Mouse (Mus musculus): Measurements from ENCODE around the gene Pkhd1. TPM values are rescaled to one million over a fixed set of nuclear protein-coding genes. Genes with fewer than 3 reads are reported as not detected.

Pkhd1 gene
- polyA plus RNA-seq, 1 experiment from 2014 or later, result 0.01 TPM

DNA sequence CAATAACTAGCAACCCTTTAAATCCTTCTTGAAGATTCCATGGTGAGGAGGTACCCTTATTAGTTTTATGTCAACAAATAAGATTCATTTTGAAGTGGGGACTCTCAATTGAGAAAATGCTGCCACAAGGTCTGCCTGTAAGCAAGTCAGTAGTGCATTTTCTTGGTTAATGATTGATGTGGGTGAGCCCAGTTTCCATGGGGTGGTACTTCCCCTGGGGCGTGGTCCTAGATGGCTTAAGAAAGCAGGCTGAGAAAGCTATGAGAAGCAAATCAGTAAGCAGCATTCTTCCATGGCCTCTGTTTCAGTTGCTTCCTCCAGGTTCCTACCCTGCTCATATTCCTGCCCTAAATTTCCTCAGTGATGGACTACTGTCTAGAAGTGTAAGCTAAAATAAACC is 253.4 kb downstream of the Pkhd1 start:
- H3K9me3 ChIP-seq, result no peaks in the 10 kb centered on the region
- no peaks in the 10 kb centered on the region for H3K27me3 ChIP-seq
- H3K4me1 ChIP-seq (replicated peaks), result no peaks in the 10 kb centered on the region
- WGBS, result 73% methylated on average over 1 of the region's 1 CpGs
- no peak overlapping the region for H3K27ac ChIP-seq (replicated peaks)
- no peak overlapping the region for H3K4me2 ChIP-seq
- no peak for ATAC-seq (ENCODE audit: low FRiP score, low read depth)
- no peak overlapping the region for H3K9ac ChIP-seq
- no peak overlapping the region for H3K4me3 ChIP-seq
- H3K36me3 ChIP-seq, result no peaks in the 10 kb centered on the region

- 27% methylated on average over 3 of the region's 3 CpGs for WGBS
These were observed 273.2 kb downstream of the Pkhd1 start for GRCm38 (mm10) chr1:20344651-20345050.

GRCm38 (mm10) chr1:20311485-20311884 is 306.4 kb downstream of the Pkhd1 start:
- no peaks in the 10 kb centered on the region for H3K9me3 ChIP-seq
- H3K4me1 ChIP-seq (replicated peaks), result no peaks in the 10 kb centered on the region
- H3K27me3 ChIP-seq, result peaks cover 15% of the 10 kb centered on the region
- 9% methylated on average over 2 of the region's 2 CpGs for WGBS
- no peak overlapping the region for H3K4me3 ChIP-seq
- no peak overlapping the region for H3K4me2 ChIP-seq
- no peaks in the 10 kb centered on the region for H3K36me3 ChIP-seq
- no peak overlapping the region for H3K9ac ChIP-seq
- no peak overlapping the region for H3K27ac ChIP-seq (replicated peaks)
- ATAC-seq (ENCODE audit: low FRiP score, low read depth), result no peak

More at GRCm38 (mm10) chr1:20344651-20345050, 273.2 kb downstream of the Pkhd1 start:
- Histone ChIP-seq H3K9ac (no peak overlapping the region), H3K4me1 (replicated peaks) (no peaks in the 10 kb centered on the region), H3K36me3 (no peaks in the 10 kb centered on the region), H3K27me3 (no peaks in the 10 kb centered on the region), H3K27ac (replicated peaks) (no peak overlapping the region), H3K4me3 (no peak overlapping the region), H3K4me2 (no peak overlapping the region), H3K9me3 (no peaks in the 10 kb centered on the region)
- ATAC-seq (ENCODE audit: low FRiP score, low read depth), result no peak

GRCm38 (mm10) chr1:20310925-20311324 is 306.9 kb downstream of the Pkhd1 start:
- no peak overlapping the region for H3K9ac ChIP-seq
- peaks cover 21% of the 10 kb centered on the region for H3K27me3 ChIP-seq
- no peak overlapping the region for H3K27ac ChIP-seq (replicated peaks)
- H3K4me3 ChIP-seq, result no peak overlapping the region
- no peak overlapping the region for H3K4me2 ChIP-seq
- no peak for ATAC-seq (ENCODE audit: low FRiP score, low read depth)
- H3K36me3 ChIP-seq, result no peaks in the 10 kb centered on the region
- H3K9me3 ChIP-seq, result no peaks in the 10 kb centered on the region
- WGBS, result 67% methylated on average over 6 of the region's 6 CpGs
- H3K4me1 ChIP-seq (replicated peaks), result no peaks in the 10 kb centered on the region

DNA sequence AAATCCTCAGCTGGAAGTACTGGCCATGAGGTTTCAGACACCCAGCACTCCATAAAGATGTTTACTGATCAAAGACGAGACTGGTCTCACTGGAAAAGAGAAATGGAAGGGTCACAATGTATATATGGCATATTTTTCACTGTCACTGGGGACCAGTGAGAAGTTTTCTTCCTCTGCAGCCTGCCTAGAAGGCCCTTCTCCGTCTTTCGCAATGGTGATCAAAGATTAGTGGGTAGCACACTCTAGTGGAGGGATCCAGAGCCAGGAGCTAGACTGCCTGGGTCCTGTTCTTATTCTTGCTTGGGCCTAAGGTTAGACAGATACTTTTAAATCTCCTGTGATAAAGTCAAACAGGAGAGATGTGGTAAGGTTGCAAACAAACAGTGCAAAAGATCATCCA is 311.7 kb downstream of the Pkhd1 start:
- Histone ChIP-seq H3K9ac (no peak overlapping the region), H3K4me2 (no peak overlapping the region), H3K4me1 (replicated peaks) (peaks cover 17% of the 10 kb centered on the region), H3K27me3 (peaks cover 25% of the 10 kb centered on the region), H3K27ac (replicated peaks) (no peak overlapping the region), H3K4me3 (no peak overlapping the region), H3K36me3 (no peaks in the 10 kb centered on the region), H3K9me3 (no peaks in the 10 kb centered on the region)
- no peak for ATAC-seq (ENCODE audit: low FRiP score, low read depth)
- 54% methylated on average over 3 of the region's 3 CpGs for WGBS

- ATAC-seq (ENCODE audit: low FRiP score, low read depth), result peak; percentile 91
- Histone ChIP-seq H3K27me3 (peaks cover 14% of the 10 kb centered on the region; the same call in 1 of the 2 replicates), H3K9me3 (no peaks in the 10 kb centered on the region), H3K4me1 (replicated peaks) (peaks cover 17% of the 10 kb centered on the region), H3K9ac (no peak overlapping the region), H3K4me2 (no peak overlapping the region), H3K4me3 (no peak overlapping the region), H3K27ac (replicated peaks) (peak overlapping the region; percentile 46; the same call in 1 of the 2 replicates), H3K36me3 (no peaks in the 10 kb centered on the region)
- WGBS, result 22% methylated on average over 6 of the region's 6 CpGs
These were observed 314.8 kb downstream of the Pkhd1 start for GRCm38 (mm10) chr1:20302943-20303578.

DNA sequence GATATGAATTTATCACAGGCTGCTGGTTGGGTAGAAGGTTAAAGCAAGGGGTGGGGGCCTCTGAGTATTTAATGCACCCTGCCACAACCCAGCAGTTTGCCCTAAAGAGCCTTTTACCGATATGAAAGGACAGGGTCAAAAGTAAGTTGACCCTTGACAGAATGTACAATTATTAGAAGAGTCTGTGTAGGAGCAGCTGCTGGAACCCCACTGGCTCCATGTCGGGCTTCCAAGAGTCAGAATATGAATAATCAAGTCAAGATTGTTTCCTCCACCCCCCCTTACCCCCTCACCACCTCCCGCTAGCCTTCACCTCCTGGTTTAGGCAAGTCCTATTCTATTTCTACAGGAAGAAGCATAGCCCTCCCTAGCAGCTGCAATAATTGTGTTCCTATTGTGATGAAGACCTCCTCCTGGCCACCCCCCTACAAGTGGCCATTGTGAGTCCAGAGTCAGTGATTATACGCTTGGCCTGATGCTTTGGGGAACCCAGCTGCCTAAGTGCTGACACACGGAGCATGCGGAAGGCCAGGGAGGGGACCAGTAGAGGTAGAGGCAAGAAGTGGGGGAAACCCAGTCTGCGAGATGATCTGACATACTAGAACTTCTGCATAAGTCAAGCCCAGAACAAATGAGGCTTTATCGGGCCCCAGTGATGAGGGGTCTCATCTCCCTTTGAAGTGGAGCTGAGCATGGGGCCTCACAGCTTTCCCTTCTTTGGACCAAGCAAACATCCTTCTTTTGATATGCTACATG is 315.5 kb downstream of the Pkhd1 start:
- H3K27ac ChIP-seq (replicated peaks), result peak overlapping the region; percentile 46
- WGBS, result 12% methylated on average over 8 of the region's 8 CpGs
- H3K9ac ChIP-seq, result no peak overlapping the region
- H3K4me2 ChIP-seq, result no peak overlapping the region
- no peaks in the 10 kb centered on the region for H3K36me3 ChIP-seq
- no peak overlapping the region for H3K4me3 ChIP-seq
- no peaks in the 10 kb centered on the region for H3K9me3 ChIP-seq
- peaks cover 17% of the 10 kb centered on the region for H3K4me1 ChIP-seq (replicated peaks)
- peak; percentile 83 for ATAC-seq (ENCODE audit: low FRiP score, low read depth)
- H3K27me3 ChIP-seq, result peaks cover 14% of the 10 kb centered on the region; the same call in 1 of the 2 replicates

GRCm38 (mm10) chr1:20301631-20302030 is 316.2 kb downstream of the Pkhd1 start:
- peaks cover 17% of the 10 kb centered on the region for H3K4me1 ChIP-seq (replicated peaks)
- ATAC-seq (ENCODE audit: low FRiP score, low read depth), result no peak
- H3K4me3 ChIP-seq, result no peak overlapping the region
- H3K9ac ChIP-seq, result no peak overlapping the region
- no peak overlapping the region for H3K27ac ChIP-seq (replicated peaks)
- WGBS, result 45% methylated on average over 3 of the region's 3 CpGs
- H3K27me3 ChIP-seq, result peaks cover 14% of the 10 kb centered on the region; the same call in 1 of the 2 replicates
- H3K4me2 ChIP-seq, result no peak overlapping the region
- no peaks in the 10 kb centered on the region for H3K9me3 ChIP-seq
- no peaks in the 10 kb centered on the region for H3K36me3 ChIP-seq

GRCm38 (mm10) chr1:20288696-20289095 is 329.2 kb downstream of the Pkhd1 start:
- 79% methylated on average over 1 of the region's 1 CpGs for WGBS
- Histone ChIP-seq H3K36me3 (no peaks in the 10 kb centered on the region), H3K9me3 (no peaks in the 10 kb centered on the region), H3K27ac (replicated peaks) (no peak overlapping the region), H3K4me1 (replicated peaks) (no peaks in the 10 kb centered on the region), H3K27me3 (no peaks in the 10 kb centered on the region), H3K4me2 (no peak overlapping the region), H3K9ac (no peak overlapping the region), H3K4me3 (no peak overlapping the region)
- no peak for ATAC-seq (ENCODE audit: low FRiP score, low read depth)

- H3K27ac ChIP-seq (replicated peaks), result no peak overlapping the region
- no peaks in the 10 kb centered on the region for H3K4me1 ChIP-seq (replicated peaks)
- H3K9ac ChIP-seq, result no peak overlapping the region
- no peak overlapping the region for H3K4me2 ChIP-seq
- no peaks in the 10 kb centered on the region for H3K9me3 ChIP-seq
- ATAC-seq (ENCODE audit: low FRiP score, low read depth), result no peak
- no peak overlapping the region for H3K4me3 ChIP-seq
- 68% methylated on average over 5 of the region's 5 CpGs for WGBS
- no peaks in the 10 kb centered on the region for H3K27me3 ChIP-seq
- H3K36me3 ChIP-seq, result no peaks in the 10 kb centered on the region
These were observed 357.5 kb downstream of the Pkhd1 start for GRCm38 (mm10) chr1:20260403-20260802.

- Histone ChIP-seq H3K4me1 (replicated peaks) (no peaks in the 10 kb centered on the region), H3K27me3 (no peaks in the 10 kb centered on the region), H3K36me3 (no peaks in the 10 kb centered on the region), H3K4me2 (no peak overlapping the region), H3K9ac (no peak overlapping the region), H3K27ac (replicated peaks) (no peak overlapping the region), H3K4me3 (no peak overlapping the region), H3K9me3 (no peaks in the 10 kb centered on the region)
- ATAC-seq (ENCODE audit: low FRiP score, low read depth), result no peak
- WGBS, result 70% methylated on average over 2 of the region's 2 CpGs
These were observed 369.7 kb downstream of the Pkhd1 start for GRCm38 (mm10) chr1:20248169-20248568.

DNA sequence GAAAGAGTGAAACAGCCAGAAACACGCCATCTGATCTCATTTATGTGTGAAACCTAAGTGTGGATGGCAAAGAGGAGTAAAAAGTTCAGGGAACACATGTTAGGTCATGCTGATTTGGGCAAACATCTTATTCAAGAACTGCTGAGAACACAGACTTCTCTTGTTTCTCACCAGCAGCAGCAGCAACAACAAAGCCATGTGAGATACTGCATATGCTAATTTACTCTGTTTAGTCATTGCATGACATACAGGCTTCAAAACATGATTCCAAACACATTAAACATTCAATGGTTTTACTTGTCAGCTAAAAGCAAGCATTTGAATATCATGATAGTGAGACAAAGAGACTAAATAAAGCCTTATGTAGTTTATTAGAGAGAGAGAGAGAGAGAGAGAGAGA is 401.2 kb downstream of the Pkhd1 start:
- no peaks in the 10 kb centered on the region for H3K27me3 ChIP-seq
- 61% methylated on average over 1 of the region's 1 CpGs for WGBS
- H3K36me3 ChIP-seq, result no peaks in the 10 kb centered on the region
- no peaks in the 10 kb centered on the region for H3K9me3 ChIP-seq
- H3K4me1 ChIP-seq (replicated peaks), result no peaks in the 10 kb centered on the region
- no peak overlapping the region for H3K4me2 ChIP-seq
- H3K4me3 ChIP-seq, result no peak overlapping the region
- H3K9ac ChIP-seq, result no peak overlapping the region
- ATAC-seq (ENCODE audit: low FRiP score, low read depth), result no peak
- H3K27ac ChIP-seq (replicated peaks), result no peak overlapping the region

All from hindbrain, embryonic 15.5 days (tissue).